Mouse (Mus musculus) CD4-positive naive resting alpha-beta T cell, adult 57 days (primary cell): ENCODE measurements around the gene U2af1l4. TPM values are rescaled to one million over a fixed set of nuclear protein-coding genes. Genes with fewer than 3 reads are reported as not detected.

Experiments used
- total RNA-seq: library from RNA; stranded (reverse); gene quantifications from one replicate; pipeline ENCODE4 v1.2.4, GENCODE M21; 2023

U2af1l4 gene
- total RNA-seq: 83.1 TPM

GRCm38 (mm10) chr7:30563117-30563905 lies at the start of gene U2af1l4, which contains the start of the genes Gm49396 and Psenen:
U2af1l4 (plus strand) TSS chr7:30563301.
Gm49396 (plus strand) TSS chr7:30563344.
Psenen (minus strand) TSS chr7:30563627.

DNA sequence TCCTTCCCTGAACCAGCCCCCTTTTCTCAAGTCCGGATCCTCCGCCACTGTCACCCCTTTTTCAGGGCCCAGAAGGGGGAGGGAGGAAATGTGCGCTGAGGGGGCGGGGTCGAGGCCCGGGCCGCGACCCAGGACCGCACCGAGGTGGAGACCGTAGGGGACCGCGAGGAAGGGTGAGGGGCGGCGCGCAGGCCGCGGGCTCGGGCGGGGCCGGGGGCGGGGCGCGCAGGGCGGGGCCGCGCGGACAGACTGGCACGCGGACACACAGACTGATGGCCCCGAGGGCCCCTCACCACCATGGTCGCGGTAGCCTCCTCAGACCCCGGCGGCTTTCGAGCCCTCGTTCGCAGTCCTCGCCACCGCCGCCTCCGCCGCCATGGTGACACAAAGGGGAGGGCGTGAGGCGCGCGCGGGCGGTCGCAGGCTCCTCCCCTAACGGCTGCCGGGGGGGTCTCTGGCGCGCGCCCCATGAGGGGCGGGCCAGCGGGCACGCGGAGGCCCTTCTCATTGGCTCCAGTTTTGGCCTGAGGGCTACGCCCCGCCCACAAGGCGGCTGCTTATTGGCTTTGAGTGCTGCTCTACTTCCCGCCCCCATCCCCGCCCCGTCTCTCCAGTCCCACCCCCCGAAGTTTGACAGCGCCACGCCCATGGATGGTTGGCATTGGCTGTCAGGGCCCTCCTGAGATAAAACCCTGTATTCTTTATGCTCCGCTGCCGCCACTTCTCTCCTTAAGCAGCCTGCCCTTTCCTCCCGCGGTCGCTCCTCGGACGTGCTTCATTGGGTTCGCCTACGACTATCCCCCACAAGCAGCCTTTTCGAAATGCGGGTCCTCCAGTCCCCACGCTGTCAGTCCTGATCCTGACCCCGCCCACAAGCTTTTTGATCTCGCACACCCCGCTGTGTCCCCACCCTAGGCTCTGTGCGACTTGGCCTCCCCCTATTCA lies 28.2 kb upstream of the U2af1l4 start, which contains the start of gene Arhgap33:
Gene Arhgap33, minus strand, starts transcription at position 428 of the 945 bp plus-strand sequence.

DNA sequence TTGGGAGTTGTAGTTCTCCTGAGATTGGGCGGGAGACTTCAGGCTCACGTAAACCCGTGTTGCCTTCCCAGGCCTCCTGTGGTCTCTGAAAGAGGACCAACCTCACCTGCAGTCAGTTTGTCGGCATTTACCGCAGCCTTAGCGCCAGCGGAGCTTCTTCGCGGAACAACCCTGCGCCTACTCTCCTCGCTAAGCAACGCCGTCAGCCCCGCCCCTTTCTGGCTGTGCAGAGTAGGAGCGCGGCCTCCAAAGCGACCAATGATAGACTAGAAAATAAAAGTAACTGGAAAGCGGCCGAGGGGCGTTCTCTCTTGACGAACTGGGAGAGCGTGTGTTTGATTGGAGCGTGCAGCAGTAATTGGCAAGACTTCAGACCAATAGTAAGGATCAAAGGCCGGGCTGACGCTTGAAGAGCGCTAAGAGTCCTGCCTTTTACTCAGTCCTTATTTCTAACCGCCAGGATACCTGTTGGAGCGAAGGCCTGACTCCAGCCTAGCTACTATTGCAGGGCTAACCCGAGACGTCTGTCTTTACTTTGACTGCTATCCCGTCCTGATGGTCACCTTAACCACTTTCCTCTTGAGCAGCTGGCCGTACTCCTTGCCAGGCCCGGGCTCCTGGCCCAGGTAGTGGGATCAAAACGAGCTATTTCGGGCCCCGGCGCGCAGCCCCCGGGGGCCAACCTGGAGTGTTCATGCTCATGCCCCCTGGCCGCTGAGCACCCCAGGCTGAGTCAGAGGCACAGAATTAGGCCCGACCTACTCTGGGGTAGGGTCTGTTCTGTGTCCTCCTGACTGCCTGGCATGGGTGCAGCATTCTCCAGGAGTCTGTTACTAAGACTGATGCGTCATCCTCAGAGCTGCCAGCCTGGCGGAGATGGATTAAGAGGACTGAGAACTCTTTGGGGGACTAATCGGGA lies 10.7 kb upstream of the U2af1l4 start, which contains the start of the genes Hspb6 and Proser3:
Gene Hspb6, plus strand, starts transcription at position 77 of the 919 bp plus-strand sequence.
Gene Proser3, minus strand, starts transcription at position 198 of the 919 bp plus-strand sequence.

DNA sequence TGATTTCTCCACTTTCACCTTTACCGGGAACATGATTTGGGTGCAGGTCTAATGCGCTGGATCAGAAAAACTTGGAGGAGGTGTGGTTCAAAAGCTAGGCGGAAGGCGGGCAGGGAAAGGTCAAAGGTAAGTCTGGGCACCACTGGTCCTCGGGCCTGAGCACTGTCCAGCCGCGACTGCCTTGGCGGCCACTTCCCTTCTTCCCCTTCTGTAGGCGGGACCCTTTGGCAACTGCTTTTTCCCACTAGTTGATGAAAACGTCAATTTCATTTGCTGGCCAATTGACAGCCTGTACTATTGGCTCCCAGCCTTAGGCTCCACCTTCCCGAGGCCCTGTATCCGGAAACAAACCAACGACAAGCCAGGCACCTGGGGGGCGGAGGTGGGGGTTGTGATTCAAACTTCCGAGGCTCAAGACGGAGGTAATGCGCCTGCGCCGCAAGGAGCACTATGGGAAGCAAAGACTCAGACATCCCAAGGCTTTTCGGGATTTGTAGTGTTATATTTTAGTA lies 3.6 kb upstream of the U2af1l4 start, which contains the start of gene Lin37:
Gene Lin37, minus strand, starts transcription at position 396 of the 512 bp plus-strand sequence.

DNA sequence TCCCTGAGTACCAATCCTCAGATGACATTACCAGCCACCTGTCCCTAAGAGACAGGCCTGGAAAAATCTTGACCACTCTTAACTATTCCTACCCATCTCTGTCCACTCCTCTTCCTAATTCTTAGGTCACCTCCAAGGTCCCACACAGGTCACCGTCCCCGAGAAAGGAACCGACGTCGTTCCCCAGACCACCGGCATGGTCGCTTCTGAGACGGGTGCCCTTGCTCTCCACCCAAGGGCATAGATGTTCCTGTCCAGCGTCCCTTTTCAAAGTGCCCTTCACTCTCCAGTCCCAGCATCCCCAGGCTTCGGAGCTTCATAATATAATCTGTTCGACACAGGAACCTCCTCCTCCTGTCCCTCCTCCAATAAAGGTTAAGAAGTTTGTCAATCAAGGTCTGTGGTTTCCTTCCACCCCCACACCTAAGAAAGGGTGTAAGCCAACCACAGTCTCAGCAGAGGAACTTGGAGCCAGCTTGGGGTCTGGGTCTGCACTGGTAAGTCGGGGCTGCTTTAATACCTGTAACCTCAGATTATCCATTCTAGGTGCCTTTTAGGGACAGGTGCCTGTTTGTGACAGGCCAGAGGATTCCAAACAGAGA lies 2.0 kb downstream of the U2af1l4 start, which contains the start of gene Igflr1:
Gene Igflr1, plus strand, starts transcription at position 458 of the 602 bp plus-strand sequence.

GRCm38 (mm10) chr7:30588676-30589434 lies 25.8 kb downstream of the U2af1l4 start, which contains the start of gene Kmt2b:
Kmt2b (minus strand) TSS chr7:30588726.

GRCm38 (mm10) chr7:30598786-30599185 lies 35.7 kb downstream of the U2af1l4 start, which contains the start of gene Zbtb32:
Zbtb32 (minus strand) TSS chr7:30598909.

DNA sequence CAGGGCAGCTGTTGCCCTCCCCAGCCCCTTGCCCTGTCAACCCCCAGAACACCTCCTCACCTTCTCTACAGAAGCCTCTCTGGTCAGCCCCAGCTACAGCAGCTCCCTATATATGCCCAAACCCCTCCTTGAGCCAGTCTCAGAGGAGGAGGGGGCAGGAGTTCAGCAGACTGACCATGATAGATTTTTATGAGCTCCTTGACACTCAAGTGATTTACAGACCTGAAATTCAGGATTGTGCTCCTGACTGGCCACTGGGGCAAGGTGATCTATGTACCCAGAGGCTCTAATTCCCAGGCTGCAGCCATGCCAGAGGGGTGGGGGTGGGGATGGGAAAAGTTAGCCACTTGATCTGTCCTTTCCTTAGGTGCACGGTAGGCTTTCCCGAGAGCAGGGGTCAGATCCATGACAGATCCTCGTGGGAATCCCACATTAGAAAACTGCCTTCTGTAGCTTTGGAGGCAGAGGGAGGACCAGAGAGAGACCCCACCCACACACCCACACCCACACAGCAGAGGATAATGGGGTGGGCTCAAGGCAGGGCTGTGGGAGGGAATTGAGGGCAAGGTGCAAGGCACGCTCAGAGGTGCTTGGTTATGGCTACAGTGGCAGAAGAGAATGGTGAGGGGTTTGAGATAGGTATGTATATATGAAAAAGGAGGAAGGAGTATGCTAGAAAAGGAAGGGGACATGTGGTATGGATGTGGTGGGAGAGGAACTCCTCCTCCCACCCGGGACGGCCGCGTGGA lies 49.7 kb downstream of the U2af1l4 start, which contains the start of gene Upk1a:
Gene Upk1a, minus strand, starts transcription at position 194 of the 749 bp plus-strand sequence.

Other genes starting within 250 kb of the U2af1l4 start
- 5.9 TPM for gene Syne4, start 248.5 kb upstream of the U2af1l4 start, total RNA-seq
- 9.7 TPM for gene E130208F15Rik, start 241.6 kb upstream of the U2af1l4 start, total RNA-seq
- 14.8 TPM for gene Sdhaf1, start 239.4 kb upstream of the U2af1l4 start, total RNA-seq
- not detected for gene Lrfn3, start 200.5 kb upstream of the U2af1l4 start, total RNA-seq
- 23.3 TPM for gene Tyrobp, start 149.5 kb upstream of the U2af1l4 start, total RNA-seq
- 153 TPM for gene Hcst, start 143.4 kb upstream of the U2af1l4 start, total RNA-seq
- 70.8 TPM for gene Nfkbid, start 141.6 kb upstream of the U2af1l4 start, total RNA-seq
- 2.9 TPM for gene Aplp1, start 117.8 kb upstream of the U2af1l4 start, total RNA-seq
- not detected for gene Kirrel2, start 105.6 kb upstream of the U2af1l4 start, total RNA-seq
- not detected for gene Nphs1, start 105.0 kb upstream of the U2af1l4 start, total RNA-seq
- not detected for gene Prodh2, start 69.7 kb upstream of the U2af1l4 start, total RNA-seq
- gene Arhgap33, start 28.2 kb upstream of the U2af1l4 start, total RNA-seq: 4.6 TPM
- 3.4 TPM for gene Hspb6, start 11.1 kb upstream of the U2af1l4 start, total RNA-seq
- gene Proser3, start 11.0 kb upstream of the U2af1l4 start, total RNA-seq: 13.1 TPM
- 46.5 TPM for gene Lin37, start 3.5 kb upstream of the U2af1l4 start, total RNA-seq
- gene Gm49396, start within 50 bp of the U2af1l4 start, total RNA-seq: 23.5 TPM
- gene Psenen, start 326 bp downstream of the U2af1l4 start, total RNA-seq: 116 TPM
- 54.7 TPM for gene Igflr1, start 2.1 kb downstream of the U2af1l4 start, total RNA-seq
- 115 TPM for gene Kmt2b, start 25.4 kb downstream of the U2af1l4 start, total RNA-seq
- gene Zbtb32, start 35.6 kb downstream of the U2af1l4 start, total RNA-seq: 0.59 TPM
- 0.68 TPM for gene Upk1a, start 49.5 kb downstream of the U2af1l4 start, total RNA-seq
- 196 TPM for gene Cox6b1, start 62.9 kb downstream of the U2af1l4 start, total RNA-seq
- not detected for gene Etv2, start 72.6 kb downstream of the U2af1l4 start, total RNA-seq
- 105 TPM for gene Rbm42, start 87.0 kb downstream of the U2af1l4 start, total RNA-seq
- gene Haus5, start 101.7 kb downstream of the U2af1l4 start, total RNA-seq: 22.8 TPM
- gene Pmis2, start 108.3 kb downstream of the U2af1l4 start, total RNA-seq: not detected
- gene 2200002J24Rik, start 135.6 kb downstream of the U2af1l4 start, total RNA-seq: not detected
- gene Atp4a, start 148.9 kb downstream of the U2af1l4 start, total RNA-seq: not detected
- gene Tmem147, start 166.2 kb downstream of the U2af1l4 start, total RNA-seq: 41.1 TPM
- not detected for gene Gapdhs, start 180.4 kb downstream of the U2af1l4 start, total RNA-seq
- 4.5 TPM for gene Sbsn, start 188.2 kb downstream of the U2af1l4 start, total RNA-seq
- gene Dmkn, start 200.5 kb downstream of the U2af1l4 start, total RNA-seq: not detected
- gene Krtdap, start 224.6 kb downstream of the U2af1l4 start, total RNA-seq: not detected